Mouse (Mus musculus) erythroblast, adult 5-6 weeks (primary cell): Measurements from ENCODE around the gene Cpne4. TPM values are rescaled to one million over a fixed set of nuclear protein-coding genes. Genes with fewer than 3 reads are reported as not detected.

Experiments
- ATAC-seq: replicated peaks from 2 replicates; pipeline ENCODE4 v1.8.0; 2016; ENCODE audit warnings: moderate number of reproducible peaks, mild to moderate bottlenecking, moderate TSS enrichment, inconsistent platforms; ENCODE audit not compliant: poor library complexity, low FRiP score, severe bottlenecking
- total RNA-seq, 2 experiments: library from RNA; stranded (forward) in 1 of 2; stranded (reverse) in 1 of 2; fragments of 150-400 nt in 1 of 2; fragments of 200-764, 138-1000 nt in 1 of 2; gene quantifications; 2 replicates each; pipeline versions ENCODE4 v1.2.3 to v1.2.4; 2015 to 2017; ENCODE audit warnings: low replicate concordance in 2 of 2

Cpne4 gene
- total RNA-seq (2015; ENCODE audit: low replicate concordance) = not detected in 2 replicates
- not detected in 2 replicates for total RNA-seq (2017; ENCODE audit: low replicate concordance)

GRCm38 (mm10) chr9:104546986-104547385 is at the start of gene Cpne4:
Cpne4 (plus strand) TSS chr9:104547286.
- ATAC-seq = no peak

GRCm38 (mm10) chr9:104515187-104515586 is 31.9 kb upstream of the Cpne4 start:
- no peak for ATAC-seq

- no peak for ATAC-seq
These were observed 11.6 kb upstream of the Cpne4 start for GRCm38 (mm10) chr9:104535508-104535907.

GRCm38 (mm10) chr9:104565815-104566214 is 18.7 kb downstream of the Cpne4 start:
- no peak for ATAC-seq

GRCm38 (mm10) chr9:104566468-104566867 is 19.4 kb downstream of the Cpne4 start:
- ATAC-seq = no peak

- no peak for ATAC-seq
These were observed 20.0 kb downstream of the Cpne4 start for GRCm38 (mm10) chr9:104567096-104567495.

- no peak for ATAC-seq
These were observed 22.5 kb downstream of the Cpne4 start for GRCm38 (mm10) chr9:104569480-104570167.

- no peak for ATAC-seq
These were observed 25.8 kb downstream of the Cpne4 start for GRCm38 (mm10) chr9:104572856-104573255.

GRCm38 (mm10) chr9:104574476-104574875 is 27.4 kb downstream of the Cpne4 start:
- no peak for ATAC-seq

- ATAC-seq = no peak
These were observed 35.0 kb downstream of the Cpne4 start for GRCm38 (mm10) chr9:104581921-104582624.

GRCm38 (mm10) chr9:104582675-104583074 is 35.6 kb downstream of the Cpne4 start:
- no peak for ATAC-seq

GRCm38 (mm10) chr9:104594550-104594949 is 47.5 kb downstream of the Cpne4 start:
- ATAC-seq = no peak

- no peak for ATAC-seq
These were observed 47.9 kb downstream of the Cpne4 start for GRCm38 (mm10) chr9:104594979-104595378.

GRCm38 (mm10) chr9:104612523-104612922 is 65.4 kb downstream of the Cpne4 start:
- no peak for ATAC-seq

- no peak for ATAC-seq
These were observed 69.6 kb downstream of the Cpne4 start for GRCm38 (mm10) chr9:104616691-104617090.

GRCm38 (mm10) chr9:104623564-104623963 is 76.5 kb downstream of the Cpne4 start:
- ATAC-seq = no peak

GRCm38 (mm10) chr9:104627816-104628215 is 80.7 kb downstream of the Cpne4 start:
- no peak for ATAC-seq

GRCm38 (mm10) chr9:104629282-104629681 is 82.2 kb downstream of the Cpne4 start:
- no peak for ATAC-seq

- ATAC-seq = no peak
These were observed 99.4 kb downstream of the Cpne4 start for GRCm38 (mm10) chr9:104646348-104646994.

- ATAC-seq = no peak
These were observed 105.7 kb downstream of the Cpne4 start for GRCm38 (mm10) chr9:104652691-104653261.
